Mouse (Mus musculus): ENCODE data around the gene Rtp1. TPM values are rescaled to one million over a fixed set of nuclear protein-coding genes. Genes with fewer than 3 reads are reported as not detected.

The Rtp1 gene
- not detected for polyA plus RNA-seq (2014; fragmentation: Illumina TruSeq; extraction: RNeasy Lipid Tissue Mini Kit (QIAGEN cat#74804))

GRCm38 (mm10) chr16:23428647-23429319, at the start of gene Rtp1:
Gene Rtp1 (plus strand): TSS chr16:23429133.

Other genes starting within 250 kb of the Rtp1 start
- gene St6gal1, start 204.4 kb upstream of the Rtp1 start, polyA plus RNA-seq (2014; fragmentation: Illumina TruSeq; extraction: RNeasy Lipid Tissue Mini Kit (QIAGEN cat#74804)) = 68.7 TPM
- gene Rtp4, start 91.2 kb downstream of the Rtp1 start, polyA plus RNA-seq (2014; fragmentation: Illumina TruSeq; extraction: RNeasy Lipid Tissue Mini Kit (QIAGEN cat#74804)) = 53.8 TPM
- gene Masp1, start 91.7 kb downstream of the Rtp1 start, polyA plus RNA-seq (2014; fragmentation: Illumina TruSeq; extraction: RNeasy Lipid Tissue Mini Kit (QIAGEN cat#74804)) = 23.1 TPM

Measured in ovary, adult 10 weeks (tissue).